Mouse (Mus musculus): ENCODE results near the gene Dusp11. TPM values are rescaled to one million over a fixed set of nuclear protein-coding genes. Genes with fewer than 3 reads are reported as not detected.
A peak's percentile ranks its signal among the peaks of the same experiment; 100 is the strongest.

Dusp11 gene
- total RNA-seq, 2 experiments from 2014 or later: 50.3 to 85.5 TPM

DNA sequence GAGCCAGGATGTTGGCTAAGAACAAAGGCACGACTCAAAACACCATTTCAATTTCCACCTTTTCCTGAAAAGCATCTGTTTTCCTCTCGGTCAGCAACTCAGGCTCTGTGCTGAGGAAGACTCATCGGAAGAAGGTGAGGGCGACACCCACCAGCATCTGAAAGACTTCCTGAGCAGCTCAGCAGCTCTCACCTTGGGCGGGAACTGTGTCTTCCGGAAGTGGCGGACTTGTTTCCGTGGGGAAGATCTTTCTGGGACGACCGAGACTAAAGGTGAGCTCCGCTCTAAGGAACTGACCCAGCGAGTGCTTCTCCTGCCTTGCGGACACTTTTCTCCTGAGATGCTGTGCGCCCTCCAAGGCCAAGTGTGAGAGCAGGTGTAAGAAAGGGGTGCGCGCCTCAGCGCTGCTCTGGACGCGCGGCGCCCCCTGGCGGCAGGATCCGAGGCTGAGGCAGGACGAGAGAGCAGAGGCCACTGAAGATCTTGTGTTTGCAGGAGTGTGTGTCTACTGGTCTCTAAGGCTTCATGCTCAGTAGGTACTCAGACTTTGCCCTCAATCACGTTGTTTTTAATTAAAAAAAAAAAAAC lies 66.3 kb downstream of the Dusp11 start:
- peak; percentile 77 for ATAC-seq (ENCODE audit: poor library complexity, severe bottlenecking)

Other genes starting within 250 kb of the Dusp11 start
- not detected in 2 replicates for gene Nat8f7, start 248.5 kb downstream of the Dusp11 start, total RNA-seq (2015)
- gene Nat8f7, start 248.5 kb downstream of the Dusp11 start, total RNA-seq (2017): not detected in 2 replicates
- gene Nat8f3, start 195.9 kb downstream of the Dusp11 start, total RNA-seq (2015): not detected in 2 replicates
- gene Nat8f3, start 195.9 kb downstream of the Dusp11 start, total RNA-seq (2017): not detected in 2 replicates
- gene Nat8f6, start 140.7 kb downstream of the Dusp11 start, total RNA-seq (2015): not detected in 2 replicates
- not detected in 2 replicates for gene Nat8f6, start 140.7 kb downstream of the Dusp11 start, total RNA-seq (2017)
- not detected in 2 replicates for gene Nat8f5, start 140.7 kb downstream of the Dusp11 start, total RNA-seq (2015)
- not detected in 2 replicates for gene Nat8f5, start 140.7 kb downstream of the Dusp11 start, total RNA-seq (2017)
- not detected in 2 replicates for gene Nat8, start 129.6 kb downstream of the Dusp11 start, total RNA-seq (2015)
- not detected in 2 replicates for gene Nat8, start 129.6 kb downstream of the Dusp11 start, total RNA-seq (2017)
- not detected in 2 replicates for gene Nat8f2, start 92.5 kb downstream of the Dusp11 start, total RNA-seq (2015)
- not detected in 2 replicates for gene Nat8f2, start 92.5 kb downstream of the Dusp11 start, total RNA-seq (2017)
- gene Nat8f4, start 56.8 kb downstream of the Dusp11 start, total RNA-seq (2015): 0.18 and 0.25 TPM in 2 replicates
- 0.44 and 0.49 TPM in 2 replicates for gene Nat8f4, start 56.8 kb downstream of the Dusp11 start, total RNA-seq (2017)
- 14.9 and 16.2 TPM in 2 replicates for gene Tprkb, start 49.8 kb downstream of the Dusp11 start, total RNA-seq (2015)
- 30.8 and 32.9 TPM in 2 replicates for gene Tprkb, start 49.8 kb downstream of the Dusp11 start, total RNA-seq (2017)
- gene Nat8f1, start 46.0 kb downstream of the Dusp11 start, total RNA-seq (2015): 3.2 and 3.4 TPM in 2 replicates
- gene Nat8f1, start 46.0 kb downstream of the Dusp11 start, total RNA-seq (2017): 1.5 and 2.4 TPM in 2 replicates
- not detected in 2 replicates for gene Figla, start 54.5 kb upstream of the Dusp11 start, total RNA-seq (2015)
- gene Figla, start 54.5 kb upstream of the Dusp11 start, total RNA-seq (2017): not detected in 2 replicates
- gene Add2, start 67.0 kb upstream of the Dusp11 start, total RNA-seq (2015): 1.0 and 2.1 TPM in 2 replicates
- gene Add2, start 67.0 kb upstream of the Dusp11 start, total RNA-seq (2017): 2.4 and 3.1 TPM in 2 replicates
- not detected in 2 replicates for gene Tgfa, start 233.6 kb upstream of the Dusp11 start, total RNA-seq (2015)
- not detected in 2 replicates for gene Tgfa, start 233.6 kb upstream of the Dusp11 start, total RNA-seq (2017)

All from megakaryocyte, adult 5-6 weeks (primary cell).